Mouse (Mus musculus) heart, adult 2 months (tissue): ENCODE measurements at regions not wholly inside any gene's neighbourhood (a gene's known extent, or its start where the extent isn't known, plus 50 kb on each side); places are given as distances from the start of the nearest gene placed in this dataset.
"Not testable (repeated sequence)": the region's sequence is repeated elsewhere in the genome, so short reads cannot be mapped to it uniquely, and the experiment has no call there.

Experiments used
- DNase-seq, 2 experiments: peaks; one replicate each; pipeline ENCODE4 v3.0.0; 2021
- H3K27ac ChIP-seq: fragments of 200-600 bp; 2 replicates; pipeline ENCODE4 v1.8.1; 2022
- H3K27me3 ChIP-seq: fragments of 200-500 bp; 2 replicates; pipeline ENCODE4 v1.6.1; 2012; ENCODE audit warnings: mild to moderate bottlenecking, low read length, inconsistent platforms, mixed read lengths; ENCODE audit not compliant: control insufficient read depth, insufficient read depth
- H3K36me3 ChIP-seq: fragments of 200-500 bp; 2 replicates; pipeline ENCODE4 v1.6.1; 2012; ENCODE audit warnings: low read length, inconsistent platforms; ENCODE audit not compliant: control insufficient read depth, insufficient read depth
- H3K4me1 ChIP-seq: fragments of 200-500 bp; 2 replicates; pipeline ENCODE4 v1.6.1; 2011; ENCODE audit warnings: low read length; ENCODE audit not compliant: control insufficient read depth, insufficient read depth
- H3K4me3 ChIP-seq: fragments of 200-600 bp; 2 replicates; pipeline ENCODE4 v1.8.1; 2022
- H3K79me2 ChIP-seq: fragments of 200-500 bp; replicated peaks from 2 replicates; pipeline ENCODE4 v1.6.1; 2012; ENCODE audit warnings: mild to moderate bottlenecking, inconsistent platforms, low read length, moderate library complexity, mixed read lengths; ENCODE audit not compliant: control insufficient read depth, insufficient read depth
- H3K9ac ChIP-seq: fragments of 200-500 bp; 2 replicates; pipeline ENCODE4 v1.6.1; 2012; ENCODE audit warnings: low read depth, mild to moderate bottlenecking, control low read depth, inconsistent platforms, low read length, mixed read lengths
- CTCF ChIP-seq: fragments of 200-600 bp; IDR thresholded peaks from 2 replicates; pipeline ENCODE4 v1.8.1; 2022; ENCODE audit warnings: antibody characterized with exemption, mild to moderate bottlenecking, moderate library complexity
- EP300 ChIP-seq: fragments of 200-500 bp; IDR thresholded peaks from 2 replicates; pipeline ENCODE4 v1.6.1; 2011; ENCODE audit warnings: low read depth, low read length, control low read depth; ENCODE audit not compliant: insufficient read depth
- POLR2A ChIP-seq: fragments of 200-500 bp; IDR thresholded peaks from 2 replicates; pipeline ENCODE4 v1.6.1; 2011; ENCODE audit warnings: mild to moderate bottlenecking, low read depth, low read length, control low read depth; ENCODE audit not compliant: insufficient read depth
- whole genome bisulfite sequencing: fragments of 180-500 bp; shearing (Covaris S2); methylation state at CpG from one replicate; pipeline ENCODE4 v1.1.7; 2018; 5-methylcytosine and 5-hydroxymethylcytosine counted together
- intact Hi-C: fragments of 180-260 bp; cut with DNase I; formaldehyde crosslinking; loops from one replicate; pipeline ENCODE4 v1.15.1; 2025

- no peak for TF ChIP-seq CTCF
- no peaks in the 10 kb centered on the region for H3K79me2 ChIP-seq
- H3K9ac ChIP-seq, result no peak overlapping the region
- H3K36me3 ChIP-seq, result no peaks in the 10 kb centered on the region
- WGBS, result 77% methylated on average over 1 of the region's 1 CpGs
- no peak for DNase-seq
- no peak overlapping the region for H3K4me3 ChIP-seq
- H3K27me3 ChIP-seq, result no peaks in the 10 kb centered on the region
- no peak overlapping the region for H3K27ac ChIP-seq
- intact Hi-C loops, result no loop called here
- H3K4me1 ChIP-seq, result no peaks in the 10 kb centered on the region
Measured at GRCm38 (mm10) chr1:161663351-161663750, 124.9 kb downstream of the Fasl start.

DNA sequence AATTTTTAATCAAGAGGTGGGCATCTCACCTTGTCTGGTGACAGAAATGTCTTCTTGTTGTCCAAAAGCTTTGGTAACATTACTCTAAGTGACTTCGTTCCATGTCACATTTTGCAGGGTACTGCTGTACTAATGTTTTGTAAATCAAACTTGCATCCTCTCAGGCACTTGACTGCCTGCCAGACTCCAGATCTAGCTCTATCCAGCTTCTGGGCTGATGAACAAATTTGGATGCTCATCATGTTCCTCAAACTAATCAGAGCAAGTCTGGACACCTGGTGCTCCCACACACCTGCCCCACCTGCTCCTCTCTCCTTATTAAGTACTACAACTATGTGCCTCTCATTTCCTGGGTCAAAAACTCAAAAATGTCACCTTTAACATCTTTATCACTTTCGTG lies 126.1 kb downstream of the Fasl start:
- no peak overlapping the region for H3K27ac ChIP-seq
- TF ChIP-seq EP300 (no peak), CTCF (no peak), POLR2A (no peak)
- H3K4me3 ChIP-seq, result no peak overlapping the region
- no peak overlapping the region for H3K9ac ChIP-seq
- DNase-seq, result no peak
- intact Hi-C loops, result no loop called here
- no peaks in the 10 kb centered on the region for H3K79me2 ChIP-seq
- no peaks in the 10 kb centered on the region for H3K4me1 ChIP-seq
- H3K36me3 ChIP-seq, result no peaks in the 10 kb centered on the region
- H3K27me3 ChIP-seq, result no peaks in the 10 kb centered on the region
- WGBS, result 80% methylated on average over 2 of the region's 2 CpGs

DNA sequence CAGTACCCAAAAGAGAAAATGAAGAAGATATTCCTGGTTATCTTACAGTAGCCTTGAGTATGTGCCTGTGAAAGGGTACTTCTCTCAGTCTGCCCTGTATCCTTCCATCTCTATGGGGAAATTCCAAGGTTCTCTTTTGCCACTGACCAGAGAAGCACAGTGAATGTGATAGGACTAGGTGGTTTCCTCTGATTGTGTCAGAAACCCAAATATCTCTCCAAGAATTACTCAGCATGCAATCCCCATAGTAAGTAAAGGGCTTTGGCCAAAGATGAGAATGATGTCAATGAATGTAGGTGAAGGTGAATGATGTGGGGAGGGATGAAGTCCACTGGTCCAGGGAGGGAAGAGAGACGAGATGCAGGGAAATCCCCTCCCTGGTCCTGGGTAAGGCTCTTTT lies 130.8 kb downstream of the Fasl start:
- 61% methylated on average over 1 of the region's 1 CpGs for WGBS
- Histone ChIP-seq H3K27ac (no peak overlapping the region), H3K9ac (no peak overlapping the region), H3K36me3 (no peaks in the 10 kb centered on the region), H3K4me3 (no peak overlapping the region), H3K27me3 (no peaks in the 10 kb centered on the region), H3K4me1 (no peaks in the 10 kb centered on the region), H3K79me2 (no peaks in the 10 kb centered on the region)
- TF ChIP-seq POLR2A (no peak), CTCF (no peak), EP300 (no peak)
- no peak for DNase-seq
- intact Hi-C loops, result no loop called here

DNA sequence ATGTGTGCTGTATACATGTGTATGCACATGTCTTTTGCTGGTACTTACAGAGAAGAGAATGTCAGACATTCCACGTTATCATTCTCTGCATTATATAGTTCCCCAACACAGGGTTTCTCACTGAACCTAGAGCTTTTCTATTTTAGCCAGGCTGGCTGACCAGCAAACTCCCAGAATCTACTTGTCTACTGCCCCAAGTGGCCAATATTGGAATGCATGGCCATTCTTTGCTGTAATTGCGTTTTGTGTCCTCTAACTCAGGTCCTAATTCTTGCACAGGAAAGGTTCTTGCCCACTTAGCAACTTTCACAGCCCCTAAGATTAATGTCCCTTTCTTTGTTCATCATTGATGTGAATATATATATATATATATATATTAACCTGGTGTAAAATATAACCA lies 138.9 kb downstream of the Fasl start:
- no peak for TF ChIP-seq POLR2A
- no peak for TF ChIP-seq EP300
- TF ChIP-seq CTCF, result peak; percentile 29
- Histone ChIP-seq H3K79me2 (no peaks in the 10 kb centered on the region), H3K9ac (no peak overlapping the region), H3K4me1 (no peaks in the 10 kb centered on the region), H3K4me3 (no peak overlapping the region), H3K27ac (no peak overlapping the region), H3K27me3 (no peaks in the 10 kb centered on the region), H3K36me3 (no peaks in the 10 kb centered on the region)
- 64% methylated on average over 2 of the region's 2 CpGs for WGBS
- DNase-seq, result no peak
- intact Hi-C loops, result no loop called here

GRCm38 (mm10) chr1:161632098-161632497 lies 137.6 kb downstream of the Tnfsf18 start:
- no peak overlapping the region for H3K4me3 ChIP-seq
- H3K79me2 ChIP-seq, result no peaks in the 10 kb centered on the region
- intact Hi-C loops, result no loop called here
- no peaks in the 10 kb centered on the region for H3K27me3 ChIP-seq
- no peaks in the 10 kb centered on the region for H3K4me1 ChIP-seq
- DNase-seq, result no peak
- no peak for TF ChIP-seq CTCF
- no peak for TF ChIP-seq POLR2A
- no peak for TF ChIP-seq EP300
- no peak overlapping the region for H3K9ac ChIP-seq
- 81% methylated on average over 5 of the region's 5 CpGs for WGBS
- no peak overlapping the region for H3K27ac ChIP-seq
- no peaks in the 10 kb centered on the region for H3K36me3 ChIP-seq

DNA sequence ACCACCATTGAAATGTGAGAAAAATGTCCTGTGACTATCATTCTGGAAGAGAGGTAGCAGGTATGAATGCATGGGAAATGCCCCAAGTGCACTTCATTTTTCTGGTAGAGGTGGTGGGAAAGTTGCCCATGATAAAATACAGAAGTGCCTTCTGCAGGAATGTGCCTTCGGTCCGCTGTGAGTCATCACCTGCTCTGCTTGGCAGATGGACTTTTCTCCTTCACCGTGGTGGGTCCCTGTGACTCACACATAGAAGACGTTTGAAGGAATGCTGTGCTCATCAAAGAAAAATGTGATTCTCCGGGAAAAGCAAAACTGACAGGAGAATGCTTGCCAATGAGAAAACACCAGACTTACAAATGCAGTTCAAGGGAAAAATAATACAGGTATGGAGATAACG lies 126.8 kb downstream of the Tnfsf18 start:
- no peaks in the 10 kb centered on the region for H3K36me3 ChIP-seq
- 41% methylated on average over 6 of the region's 6 CpGs for WGBS
- H3K4me1 ChIP-seq, result no peaks in the 10 kb centered on the region
- H3K4me3 ChIP-seq, result no peak overlapping the region
- H3K27me3 ChIP-seq, result no peaks in the 10 kb centered on the region
- H3K27ac ChIP-seq, result no peak overlapping the region
- no peak for DNase-seq
- TF ChIP-seq EP300 (no peak), CTCF (no peak), POLR2A (no peak)
- intact Hi-C loops, result no loop called here
- H3K9ac ChIP-seq, result no peak overlapping the region
- H3K79me2 ChIP-seq, result no peaks in the 10 kb centered on the region

DNA sequence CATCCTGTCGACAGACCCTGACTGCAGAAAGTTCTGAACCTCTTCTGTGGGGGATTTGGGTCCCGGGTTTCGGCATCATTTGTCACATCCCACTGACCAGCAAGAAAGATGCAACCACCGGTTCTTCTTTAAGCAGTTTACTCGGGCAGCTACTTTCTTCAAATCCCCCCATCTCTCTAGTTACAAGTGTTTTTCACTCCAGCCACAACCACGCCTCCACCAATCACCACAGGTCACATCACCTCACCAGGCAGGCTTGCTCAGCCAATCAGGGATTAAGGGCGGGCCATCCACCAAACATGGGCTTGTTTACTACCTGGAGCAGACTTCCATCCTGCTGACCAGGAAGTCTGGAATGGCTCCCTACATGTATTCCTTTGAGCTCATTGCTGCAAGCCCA lies 119.6 kb downstream of the Tnfsf18 start:
- H3K36me3 ChIP-seq, H3K79me2 ChIP-seq, intact Hi-C loops, H3K4me1 ChIP-seq, H3K9ac ChIP-seq, H3K4me3 ChIP-seq, DNase-seq, H3K27ac ChIP-seq, H3K27me3 ChIP-seq: not testable (repeated sequence)
- 90% methylated on average over 7 of the region's 7 CpGs for WGBS

- DNase-seq, H3K27ac ChIP-seq, intact Hi-C loops, H3K4me3 ChIP-seq, H3K27me3 ChIP-seq, H3K9ac ChIP-seq, H3K4me1 ChIP-seq, H3K36me3 ChIP-seq, H3K79me2 ChIP-seq: not testable (repeated sequence)
- WGBS, result 89% methylated on average over 10 of the region's 10 CpGs
Measured at GRCm38 (mm10) chr1:161613658-161614057, 119.2 kb downstream of the Tnfsf18 start.
